Mouse (Mus musculus) midbrain, embryonic 16.5 days (tissue): ENCODE measurements around the gene Tasp1. TPM values are rescaled to one million over a fixed set of nuclear protein-coding genes. Genes with fewer than 3 reads are reported as not detected.
"Not testable (repeated sequence)": the region's sequence is repeated elsewhere in the genome, so short reads cannot be mapped to it uniquely, and the experiment has no call there.

ENCODE experiments used
- ATAC-seq: fragments of 200-750 bp; cut with Nextera tagmentation; 2 replicates; pipeline ENCODE4 v1.8.0; 2017; ENCODE audit warnings: moderate TSS enrichment
- H3K27ac ChIP-seq: fragments of 300-500 bp; sonication (generic); 2 replicates; pipeline ENCODE4 v1.5.1; 2014; ENCODE audit warnings: mild to moderate bottlenecking, low read length, mixed read lengths
- H3K27me3 ChIP-seq: fragments of 300-500 bp; sonication (generic); 2 replicates; pipeline ENCODE4 v1.6.1; 2014; ENCODE audit warnings: low read depth, low read length, mixed read lengths; ENCODE audit not compliant: control insufficient read depth, insufficient read depth
- H3K36me3 ChIP-seq: fragments of 300-500 bp; sonication (generic); 2 replicates; pipeline ENCODE4 v1.6.1; 2014; ENCODE audit warnings: mild to moderate bottlenecking, low read length, moderate library complexity, mixed read lengths; ENCODE audit not compliant: control insufficient read depth, insufficient read depth
- H3K4me1 ChIP-seq: fragments of 300-500 bp; sonication (generic); 2 replicates; pipeline ENCODE4 v1.6.1; 2014; ENCODE audit warnings: mild to moderate bottlenecking, low read length, mixed read lengths; ENCODE audit not compliant: control insufficient read depth, insufficient read depth
- H3K4me2 ChIP-seq: fragments of 300-500 bp; sonication (generic); 2 replicates; pipeline ENCODE4 v1.6.1; 2014; ENCODE audit warnings: mild to moderate bottlenecking, low read length, mixed read lengths
- H3K4me3 ChIP-seq: fragments of 300-500 bp; sonication (generic); 2 replicates; pipeline ENCODE4 v1.5.1; 2014; ENCODE audit warnings: low read depth, mild to moderate bottlenecking, low read length, moderate library complexity, mixed read lengths
- H3K9ac ChIP-seq: fragments of 300-500 bp; sonication (generic); 2 replicates; pipeline ENCODE4 v1.6.1; 2014; ENCODE audit warnings: low read depth, low read length, mixed read lengths
- H3K9me3 ChIP-seq: fragments of 300-500 bp; sonication (generic); replicated peaks from 2 replicates; pipeline ENCODE4 v1.6.1; 2014; ENCODE audit warnings: mild to moderate bottlenecking, low read length, mixed read lengths; ENCODE audit not compliant: control insufficient read depth, poor library complexity, severe bottlenecking
- WGBS: fragments of 180-500 bp; shearing (Covaris S2); extraction: QIAGEN DNeasy Blood & Tissue Kit; methylation state at CpG from one replicate; pipeline ENCODE4 v1.1.7; 2014; 5-methylcytosine and 5-hydroxymethylcytosine counted together
- polyA plus RNA-seq: library from polyadenylated mRNA; unstranded; fragments of >200 nt; fragmentation: Nextera tagmentation; extraction: Ambion mirVana; gene quantifications from 2 replicates; pipeline ENCODE4 v1.2.1, GENCODE M21; 2015

The Tasp1 gene
- polyA plus RNA-seq, 1 experiment from 2014 or later: 24.4 TPM

DNA sequence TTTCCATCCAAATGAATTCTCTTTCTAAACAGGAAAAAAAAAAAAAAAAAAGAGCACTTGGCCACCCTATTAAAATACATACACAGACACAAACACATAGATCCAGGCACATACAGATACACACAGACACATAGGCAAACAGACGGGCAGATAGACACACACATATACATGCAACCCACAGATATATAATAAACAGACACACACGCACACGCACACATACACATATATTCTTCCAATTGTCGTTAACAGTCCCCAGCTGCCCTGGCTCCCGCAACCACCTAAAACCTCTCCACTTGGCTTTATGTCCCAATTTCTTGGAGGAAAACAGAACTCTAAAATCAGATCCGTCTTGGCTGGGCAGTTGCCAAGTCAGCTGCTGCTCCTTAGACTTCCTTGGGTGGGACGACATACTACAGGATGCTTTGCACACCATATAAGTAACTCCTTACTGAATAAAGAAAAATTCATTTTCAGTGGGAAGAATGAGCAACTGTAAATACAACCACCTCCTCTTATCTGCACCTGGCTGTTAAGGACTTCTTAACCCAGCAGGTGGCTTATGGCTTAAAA, 188.5 kb downstream of the Tasp1 start:
- Histone ChIP-seq H3K4me3 (no peak overlapping the region), H3K9ac (no peak overlapping the region), H3K4me1 (no peaks in the 10 kb centered on the region), H3K9me3 (no peaks in the 10 kb centered on the region), H3K4me2 (no peak overlapping the region), H3K27ac (no peak overlapping the region), H3K27me3 (no peaks in the 10 kb centered on the region), H3K36me3 (no peaks in the 10 kb centered on the region)
- 87% methylated on average over 7 of the region's 7 CpGs for WGBS
- no peak for ATAC-seq

DNA sequence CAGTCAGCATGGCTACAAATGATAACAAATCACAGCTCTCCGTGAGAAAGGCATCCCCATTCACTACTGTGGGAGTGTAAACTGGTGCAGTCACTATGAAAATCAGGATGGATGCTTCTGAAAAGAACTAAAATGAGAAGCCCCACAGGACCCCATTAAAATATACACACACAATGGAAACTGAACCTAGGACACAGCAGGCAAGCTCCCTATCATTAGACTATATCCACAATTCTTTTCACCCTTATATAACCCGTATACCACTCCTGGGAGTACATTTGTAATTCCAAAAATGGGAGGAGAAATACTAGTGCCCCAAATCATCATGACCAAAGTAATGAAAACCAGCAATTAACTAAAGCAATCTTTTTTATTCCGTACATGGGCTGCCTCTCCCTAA, 190.7 kb downstream of the Tasp1 start:
- Histone ChIP-seq H3K27ac (no peak overlapping the region), H3K36me3 (no peaks in the 10 kb centered on the region), H3K4me2 (no peak overlapping the region), H3K4me3 (no peak overlapping the region), H3K9ac (no peak overlapping the region), H3K4me1 (no peaks in the 10 kb centered on the region), H3K9me3 (no peaks in the 10 kb centered on the region), H3K27me3 (no peaks in the 10 kb centered on the region)
- 56% methylated on average over 3 of the region's 3 CpGs for WGBS
- ATAC-seq: no peak

DNA sequence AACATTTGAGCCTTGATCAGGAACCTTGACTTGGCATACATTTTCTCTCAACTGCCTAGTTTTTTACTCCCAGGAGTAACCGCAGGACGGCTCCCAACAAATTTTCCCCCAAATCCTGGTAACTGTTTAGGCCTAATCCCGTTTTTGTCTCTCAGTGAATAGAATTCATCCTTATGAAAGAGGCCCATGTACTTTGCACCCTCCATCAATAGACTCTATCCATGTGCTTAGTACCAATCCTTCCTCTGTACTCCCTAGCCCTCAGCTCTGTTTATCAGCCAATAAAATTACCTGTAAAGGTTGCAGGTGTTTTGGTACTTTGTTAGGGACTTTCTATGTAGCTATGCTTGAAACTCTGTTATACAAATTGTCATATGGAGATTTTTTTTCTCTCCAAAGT, 192.4 kb downstream of the Tasp1 start:
- Histone ChIP-seq H3K9ac (no peak overlapping the region), H3K9me3 (no peaks in the 10 kb centered on the region), H3K27ac (no peak overlapping the region), H3K4me2 (no peak overlapping the region), H3K4me3 (no peak overlapping the region), H3K27me3 (no peaks in the 10 kb centered on the region), H3K4me1 (no peaks in the 10 kb centered on the region), H3K36me3 (no peaks in the 10 kb centered on the region)
- no peak for ATAC-seq
- WGBS: 13% methylated on average over 3 of the region's 3 CpGs

DNA sequence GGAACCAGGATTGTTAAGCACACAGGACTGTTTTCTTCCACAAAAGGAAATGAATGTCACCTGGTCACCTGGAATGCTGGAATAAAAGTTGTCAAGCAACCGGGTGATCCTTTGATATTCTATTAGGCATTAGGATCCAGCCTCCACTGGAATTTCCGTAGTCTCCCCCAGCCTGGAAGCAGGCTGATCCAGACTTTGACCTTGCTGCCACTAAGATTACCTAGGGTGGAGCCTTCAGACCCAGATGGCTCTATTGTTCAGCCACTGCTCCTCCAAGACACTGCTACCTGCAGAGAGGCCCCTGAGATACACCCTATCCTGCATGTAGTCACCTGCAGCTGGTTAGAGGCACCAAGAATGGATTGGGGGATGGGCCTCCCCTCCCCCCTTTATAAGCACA, 192.8 kb downstream of the Tasp1 start:
- 32% methylated on average over 2 of the region's 2 CpGs for WGBS
- Histone ChIP-seq H3K4me2 (no peak overlapping the region), H3K27me3 (no peaks in the 10 kb centered on the region)

DNA sequence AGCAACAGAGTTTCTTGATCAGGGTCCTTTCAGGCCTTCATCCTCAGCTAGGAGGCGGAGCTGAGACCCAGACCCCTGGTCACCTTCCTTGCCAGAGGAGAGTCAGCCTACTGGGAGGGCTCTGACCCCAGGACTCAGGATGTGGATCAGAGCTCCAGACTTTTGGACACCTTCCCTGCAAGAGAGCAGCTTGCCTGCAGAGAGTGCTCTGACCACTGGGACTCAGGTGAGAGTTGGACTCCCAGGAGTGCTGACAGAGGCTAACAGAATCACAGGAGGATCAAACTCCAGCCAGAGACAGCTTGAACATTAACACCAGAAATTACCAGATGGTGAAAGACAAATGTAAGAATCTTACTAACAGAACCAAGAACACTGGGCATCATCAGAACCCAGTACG, 197.5 kb downstream of the Tasp1 start:
- not testable (repeated sequence) for H3K4me3 ChIP-seq, H3K4me1 ChIP-seq, H3K9me3 ChIP-seq, H3K9ac ChIP-seq, H3K36me3 ChIP-seq, H3K4me2 ChIP-seq, H3K27ac ChIP-seq, H3K27me3 ChIP-seq, ATAC-seq
- WGBS: 98% methylated on average over 2 of the region's 2 CpGs

More for the DNA sequence above, 192.8 kb downstream of the Tasp1 start:
- H3K9ac ChIP-seq: no peak overlapping the region
- H3K36me3 ChIP-seq: no peaks in the 10 kb centered on the region
- no peak for ATAC-seq
- no peak overlapping the region for H3K27ac ChIP-seq
- H3K4me3 ChIP-seq: no peak overlapping the region
- H3K9me3 ChIP-seq: no peaks in the 10 kb centered on the region
- no peaks in the 10 kb centered on the region for H3K4me1 ChIP-seq

DNA sequence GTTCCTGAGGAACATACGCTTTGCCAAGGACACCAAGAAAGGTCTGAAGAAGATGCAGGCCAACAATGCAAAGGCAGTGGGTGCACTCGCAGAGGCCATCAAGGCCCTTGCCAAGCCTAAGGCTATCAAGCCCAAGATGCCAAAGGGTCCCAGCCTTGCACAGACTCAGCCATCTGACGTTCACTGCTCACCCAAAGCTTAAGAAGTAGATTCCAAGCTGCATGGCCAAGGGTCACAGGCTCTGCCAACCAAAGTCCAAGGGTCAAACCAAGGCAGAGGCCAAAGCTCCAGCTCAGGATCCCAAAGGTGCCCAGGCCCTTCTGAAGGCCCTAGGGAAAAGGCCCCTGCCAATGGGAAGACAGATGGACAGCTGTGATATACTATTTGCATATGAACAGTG, 203.2 kb downstream of the Tasp1 start:
- not testable (repeated sequence) for H3K27me3 ChIP-seq, ATAC-seq, H3K4me2 ChIP-seq, H3K9me3 ChIP-seq, H3K4me3 ChIP-seq, H3K36me3 ChIP-seq, H3K27ac ChIP-seq, H3K9ac ChIP-seq, H3K4me1 ChIP-seq
- WGBS: 89% methylated on average over 3 of the region's 3 CpGs

DNA sequence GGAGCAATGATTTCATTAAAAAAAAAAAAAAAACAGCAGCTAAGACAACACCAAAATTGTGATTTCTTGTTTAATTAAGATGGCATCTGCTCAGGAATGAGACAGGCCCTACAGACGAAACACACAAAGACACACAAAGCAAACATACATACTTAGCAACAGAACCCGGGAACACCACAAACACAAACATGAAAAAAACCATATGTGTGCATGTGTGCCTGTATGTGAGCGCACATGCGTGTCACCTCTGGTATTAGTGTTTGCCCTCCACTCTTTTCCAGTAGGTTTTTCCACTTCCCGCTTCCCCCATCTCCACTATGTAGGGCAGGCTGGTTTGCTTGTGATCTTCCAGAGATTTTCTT, 206.5 kb downstream of the Tasp1 start:
- H3K9me3 ChIP-seq: no peaks in the 10 kb centered on the region

DNA sequence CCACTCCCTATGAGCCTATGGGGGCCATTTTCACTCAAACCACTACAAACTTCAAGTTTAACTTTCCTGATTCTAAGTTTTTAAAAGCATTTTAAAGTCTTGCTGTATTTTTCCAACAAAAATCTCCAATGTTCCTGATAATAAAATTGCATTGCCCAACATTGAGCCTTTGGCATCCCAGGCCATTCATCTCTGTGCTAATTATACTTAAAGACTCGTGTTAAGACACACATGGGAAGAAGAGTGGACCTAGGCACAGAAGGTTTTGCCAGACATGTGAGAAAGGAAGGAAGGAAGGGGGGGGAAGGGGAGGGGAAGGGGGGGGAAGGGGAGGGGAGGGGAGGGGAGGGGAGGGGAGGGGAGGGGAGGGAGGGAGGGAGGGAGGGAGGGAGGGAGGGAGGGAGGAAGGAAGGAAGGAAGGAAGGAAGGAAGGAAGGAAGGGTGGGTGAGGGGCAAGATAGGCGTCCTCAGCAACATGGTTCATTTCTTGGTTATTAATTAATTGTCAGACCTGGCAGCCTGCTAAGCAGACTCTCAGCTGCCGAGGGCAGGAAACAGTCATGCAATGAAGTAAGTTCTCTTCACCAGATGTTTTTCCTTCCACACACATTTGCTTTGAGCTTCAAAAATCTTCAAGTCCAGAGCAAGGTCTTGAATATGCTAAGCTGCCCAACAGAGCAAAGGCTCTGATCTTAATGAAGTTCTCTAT, 207.0 kb downstream of the Tasp1 start:
- Histone ChIP-seq H3K27ac (no peak overlapping the region), H3K9ac (no peak overlapping the region), H3K9me3 (no peaks in the 10 kb centered on the region), H3K4me3 (no peak overlapping the region), H3K36me3 (peaks cover 2% of the 10 kb centered on the region; the same call in 1 of the 2 replicates), H3K4me1 (no peaks in the 10 kb centered on the region), H3K27me3 (no peaks in the 10 kb centered on the region), H3K4me2 (no peak overlapping the region)
- ATAC-seq: no peak
- 73% methylated on average over 3 of the region's 3 CpGs for WGBS

More for the DNA sequence above, 206.5 kb downstream of the Tasp1 start:
- no peak overlapping the region for H3K27ac ChIP-seq
- no peak overlapping the region for H3K4me2 ChIP-seq
- no peaks in the 10 kb centered on the region for H3K27me3 ChIP-seq
- no peak overlapping the region for H3K9ac ChIP-seq
- H3K4me3 ChIP-seq: no peak overlapping the region
- H3K4me1 ChIP-seq: no peaks in the 10 kb centered on the region
- 97% methylated on average over 5 of the region's 5 CpGs for WGBS
- peaks cover 2% of the 10 kb centered on the region; the same call in 1 of the 2 replicates for H3K36me3 ChIP-seq
- no peak for ATAC-seq

DNA sequence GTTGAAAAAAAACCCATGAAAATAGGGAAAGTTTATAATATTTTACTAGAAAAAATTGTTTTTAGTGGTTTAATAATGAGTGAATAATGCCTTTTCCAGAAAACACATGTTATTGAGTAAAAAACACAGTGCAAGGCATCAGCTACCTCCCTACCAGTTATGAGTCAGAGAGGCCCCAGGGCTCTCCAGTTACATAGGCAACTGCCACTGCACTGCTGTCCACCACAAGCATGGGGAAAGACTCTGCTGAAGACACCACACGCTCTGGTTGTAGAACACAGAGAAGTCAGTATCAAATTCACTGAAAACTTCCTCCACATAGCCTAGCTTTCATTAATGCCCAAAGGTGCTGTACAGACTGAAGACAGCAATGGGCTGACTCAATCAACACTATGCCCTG, 217.0 kb downstream of the Tasp1 start:
- no peaks in the 10 kb centered on the region for H3K27me3 ChIP-seq
- no peak for ATAC-seq
- no peak overlapping the region for H3K27ac ChIP-seq
- H3K9me3 ChIP-seq: no peaks in the 10 kb centered on the region
- H3K4me1 ChIP-seq: no peaks in the 10 kb centered on the region
- no peak overlapping the region for H3K4me2 ChIP-seq
- 100% methylated on average over 1 of the region's 1 CpGs for WGBS
- no peak overlapping the region for H3K4me3 ChIP-seq
- H3K36me3 ChIP-seq: no peaks in the 10 kb centered on the region
- H3K9ac ChIP-seq: no peak overlapping the region
